8 mouse cellular contexts compared by ENCODE assay signal in the genomic region with DNA sequence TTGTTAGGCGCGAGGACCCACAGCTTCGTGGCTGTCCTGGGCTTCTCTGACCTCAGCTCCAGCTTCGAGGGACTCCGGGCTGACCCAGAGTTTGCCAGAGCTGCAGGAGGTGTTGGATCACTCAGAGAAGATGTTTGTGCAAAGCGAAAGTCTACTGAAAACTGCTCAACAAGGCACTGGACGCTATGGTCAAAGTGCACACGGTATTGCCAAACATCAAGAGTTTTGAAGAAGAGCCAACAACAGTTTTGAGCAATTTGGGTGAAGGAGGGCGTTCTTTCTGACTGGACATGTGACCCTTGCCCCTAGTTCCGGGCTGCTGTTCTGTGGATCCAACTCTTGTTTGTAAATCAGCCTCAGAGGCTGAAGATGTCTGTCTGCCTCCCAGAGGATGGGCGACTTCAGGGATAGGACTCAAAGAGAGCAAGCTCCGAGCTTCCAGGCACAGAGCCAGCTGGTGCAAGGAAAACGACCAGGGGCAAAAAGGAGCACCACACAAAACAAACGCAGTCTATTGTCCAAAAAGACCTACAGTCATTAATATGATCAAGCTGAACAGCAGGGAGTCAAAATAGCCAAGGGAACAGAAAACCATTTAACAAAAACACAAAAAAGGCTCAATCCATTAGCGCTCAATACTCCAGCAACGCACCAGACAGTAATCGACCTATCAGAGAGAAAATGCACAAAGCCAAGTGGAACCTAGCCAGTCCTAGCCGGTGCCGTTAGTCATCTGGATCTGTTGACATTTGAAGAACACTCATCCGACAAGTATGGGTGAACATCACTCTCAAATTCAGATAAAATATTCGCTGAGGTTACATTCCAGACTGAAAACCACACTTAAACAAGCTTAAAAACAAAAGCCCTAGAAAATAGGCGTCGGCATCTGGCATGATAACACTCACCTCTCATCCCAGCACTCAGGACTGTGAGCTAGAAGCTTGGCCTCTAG. TPM values are rescaled to one million over a fixed set of nuclear protein-coding genes. Genes with fewer than 3 reads are reported as not detected.
A peak's percentile ranks its signal among the peaks of the same experiment; 100 is the strongest.
DNase-seq lines count a peak whose midpoint lies in the region; TF ChIP-seq lines count a peak whose summit lies in the region.

No protein-coding gene starts in this region.

- peaks cover 9% of the 10 kb centered on the region for H3K4me1 ChIP-seq in liver, adult 2 months (ENCODE audit: control insufficient read depth, insufficient read depth, low read length)
- H3K4me1 ChIP-seq in embryonic fibroblast, embryonic 13.5 days (ENCODE audit: control insufficient read depth, insufficient read depth, low read length), result peaks cover 10% of the 10 kb centered on the region

- no peaks in the 10 kb centered on the region for H3K79me2 ChIP-seq in liver, adult 2 months (ENCODE audit: control insufficient read depth, insufficient read depth, low read length)

- peak overlapping the region; percentile 100 for H3K27ac ChIP-seq in liver, adult 2 months (replicated peaks; ENCODE audit: insufficient read depth, low read depth, low read length)
- H3K27ac ChIP-seq in embryonic fibroblast, embryonic 13.5 days (ENCODE audit: insufficient read depth, low read length), result peak overlapping the region; percentile 51; the same call in 1 of the 2 replicates

- no peaks in the 10 kb centered on the region for H3K27me3 ChIP-seq in liver, adult 2 months (ENCODE audit: control insufficient read depth, insufficient read depth, low read length)

- peak overlapping the region; percentile 49 for H3K4me3 ChIP-seq in liver, adult 2 months (ENCODE audit: insufficient read depth, low read depth, low read length)
- H3K4me3 ChIP-seq in embryonic fibroblast, embryonic 13.5 days (ENCODE audit: insufficient read depth, low read length), result no peak overlapping the region

- no peak for TF ChIP-seq CTCF in liver, adult 2 months (IDR thresholded peaks at IDR 0.05; ENCODE audit: low read depth, low read length)
- TF ChIP-seq CTCF in embryonic fibroblast, embryonic 13.5 days (IDR thresholded peaks at IDR 0.05; ENCODE audit: borderline replicate concordance, insufficient read depth, low read length), result no peak

- H3K9ac ChIP-seq in liver, adult 2 months (ENCODE audit: low read depth, low read length), result peak overlapping the region; percentile 57

- 17% methylated on average over 23 of the region's 23 CpGs for WGBS in liver, adult 2 months

- peaks cover 8% of the 10 kb centered on the region; the same call in 1 of the 2 replicates for H3K36me3 ChIP-seq in liver, adult 2 months (ENCODE audit: control insufficient read depth, insufficient read depth, low read length)

- DNase-seq in liver, adult 2 months (ENCODE audit: extremely low read depth, low read depth, low spot score), result peak; percentile 100
- no peak for DNase-seq in liver
- DNase-seq in adrenal gland, adult 18-20 months (ENCODE audit: low spot score in 2 of 2), result peak; percentile 46 to 68
- peak; percentile 95 for DNase-seq in kidney, adult 9 months
- peak; percentile 39 for DNase-seq in lung, postnatal 25 days (ENCODE audit: low spot score)
- no peak for DNase-seq in spleen, adult 18-20 months
- DNase-seq in left cerebral cortex, adult 18-20 months (ENCODE audit: low spot score in 2 of 2), result no peak

- no peak for TF ChIP-seq POLR2A in liver, adult 2 months (IDR thresholded peaks at IDR 0.05; ENCODE audit: extremely low read depth, insufficient read depth, low read length)
- TF ChIP-seq POLR2A in embryonic fibroblast, embryonic 13.5 days (IDR thresholded peaks at IDR 0.05; ENCODE audit: low read depth, low read length), result no peak

RNA-seq across cellular contexts. Expression of a gene that starts 55.8 kb away (rescaled TPM):
- total RNA-seq in liver, adult 2 months (2014; rRNA removed), result 6.4 and 8.9 TPM in 2 replicates
- 4.3 TPM in 2 replicates for polyA plus RNA-seq in liver, adult 2 months (2012; rRNA removed)
- total RNA-seq in adrenal gland, adult 18-20 months (2021), result 10 to 100 TPM; 14.4 to 15.5 TPM
- 2.2 and 2.3 TPM in 2 replicates for polyA plus RNA-seq in embryonic fibroblast, embryonic 13.5 days (2011; ENCODE audit: insufficient read length, low read depth, missing spikeins)
- 10 to 100 TPM; 87.0 to 97.8 TPM for total RNA-seq in left cerebral cortex, adult 18-20 months (2021)

RNA-seq across cellular contexts. Expression of a gene that starts 56.9 kb away (rescaled TPM):
- 84.0 and 93.1 TPM in 2 replicates for total RNA-seq in liver, adult 2 months (2014; rRNA removed)
- 33.8 and 38.5 TPM in 2 replicates for polyA plus RNA-seq in liver, adult 2 months (2012; rRNA removed)
- 100 to 1,000 TPM; 116 to 137 TPM for total RNA-seq in adrenal gland, adult 18-20 months (2021)
- polyA plus RNA-seq in embryonic fibroblast, embryonic 13.5 days (2011; ENCODE audit: insufficient read length, low read depth, missing spikeins), result 165 and 189 TPM in 2 replicates
- 10 to 100 TPM; 90.6 to 92.7 TPM for total RNA-seq in left cerebral cortex, adult 18-20 months (2021)

Comparison
In these comparisons a context has a peak if more than half of its experiments do, and no peak if none do; other contexts are left out.
1. DNase-seq: peak in liver, adult 2 months (single experiment), adrenal gland, adult 18-20 months (2 of 2), kidney, adult 9 months (single experiment) and lung, postnatal 25 days (single experiment); none in liver (single experiment), spleen, adult 18-20 months (0 of 2) and left cerebral cortex, adult 18-20 months (0 of 2).